8 mouse cellular contexts compared by ENCODE assay signal in the genomic region with DNA sequence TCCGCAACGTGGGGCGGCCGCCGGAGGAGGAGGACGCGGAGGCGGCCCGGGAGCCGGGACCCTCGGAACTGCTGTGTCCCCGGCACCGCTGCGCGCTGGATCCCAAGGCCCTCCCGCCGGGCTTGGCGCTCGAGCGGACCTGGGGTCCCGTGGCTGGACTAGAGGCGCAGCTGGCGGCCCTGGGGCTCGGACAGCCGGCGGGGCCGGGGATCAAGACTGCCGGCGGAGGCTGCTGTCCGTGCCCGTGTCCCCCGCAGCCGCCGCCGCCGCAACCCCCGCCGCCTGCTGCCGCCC. TPM values are rescaled to one million over a fixed set of nuclear protein-coding genes. Genes with fewer than 3 reads are reported as not detected.
DNase-seq lines count a peak whose midpoint lies in the region; ATAC-seq and TF ChIP-seq lines count a peak whose summit lies in the region.

No protein-coding gene starts in this region.

- no peak for TF ChIP-seq CTCF in heart, adult 2 months (IDR thresholded peaks at IDR 0.05)
- no peak for TF ChIP-seq CTCF in liver, embryonic 14.5 days (IDR thresholded peaks at IDR 0.05; ENCODE audit: low read depth)
- TF ChIP-seq CTCF in olfactory bulb, adult 2 months (IDR thresholded peaks at IDR 0.05; ENCODE audit: insufficient read depth, low read depth, low read length) = no peak

- no peak for TF ChIP-seq EP300 in heart, adult 2 months (IDR thresholded peaks at IDR 0.05; ENCODE audit: insufficient read depth, low read depth, low read length)
- no peak for TF ChIP-seq EP300 in liver, embryonic 14.5 days (IDR thresholded peaks at IDR 0.05; ENCODE audit: low read depth)

- intact Hi-C loops in heart, adult 2 months (cut with DNase I) = no loop called here

- no peak for DNase-seq in heart, adult 2 months
- no peak for DNase-seq in heart, adult 11 months
- DNase-seq in CD8-positive naive resting alpha-beta T cell, adult 2 months (ENCODE audit: low read depth in 2 of 2, low spot score in 2 of 2) = peak; percentile 17 to 25
- DNase-seq in embryo, embryonic 11.5 days (ENCODE audit: low read depth, low spot score) = peak; percentile 23
- DNase-seq in hindbrain, embryonic 11.5 days (ENCODE audit: low spot score) = no peak
- no peak for DNase-seq in liver, embryonic 14.5 days (ENCODE audit: low read depth in 3 of 3, low spot score in 3 of 3)
- no peak for DNase-seq in adrenal gland, adult 8-10 months

- no peaks in the 10 kb centered on the region for H3K9me3 ChIP-seq in hindbrain, embryonic 11.5 days (ENCODE audit: control insufficient read depth, low read length)
- H3K9me3 ChIP-seq in liver, embryonic 14.5 days (ENCODE audit: control insufficient read depth, low read length) = no peaks in the 10 kb centered on the region

- peak overlapping the region; percentile 85 for H3K27ac ChIP-seq in heart, adult 2 months
- peak overlapping the region; percentile 81 for H3K27ac ChIP-seq in hindbrain, embryonic 11.5 days (ENCODE audit: low read depth, low read length)
- H3K27ac ChIP-seq in liver, embryonic 14.5 days = peak overlapping the region; percentile 58
- peak overlapping the region; percentile 55 for H3K27ac ChIP-seq in olfactory bulb, adult 2 months (ENCODE audit: insufficient read depth, low read depth, low read length)

- ATAC-seq in hindbrain, embryonic 11.5 days (ENCODE audit: low FRiP score) = peak; percentile 60; the same call in 1 of the 2 replicates
- ATAC-seq in liver, embryonic 14.5 days (ENCODE audit: insufficient read depth) = peak; percentile 18; the same call in 1 of the 2 replicates

- H3K9ac ChIP-seq in heart, adult 2 months (ENCODE audit: low read depth, low read length) = peak overlapping the region; percentile 100
- H3K9ac ChIP-seq in hindbrain, embryonic 11.5 days (ENCODE audit: low read depth, low read length) = peak overlapping the region; percentile 96
- H3K9ac ChIP-seq in liver, embryonic 14.5 days (replicated peaks) = peak overlapping the region; percentile 84

- H3K36me3 ChIP-seq in heart, adult 2 months (ENCODE audit: control insufficient read depth, insufficient read depth, low read length) = peaks cover 8% of the 10 kb centered on the region
- H3K36me3 ChIP-seq in hindbrain, embryonic 11.5 days (ENCODE audit: control insufficient read depth, insufficient read depth, low read length) = no peaks in the 10 kb centered on the region
- no peaks in the 10 kb centered on the region for H3K36me3 ChIP-seq in liver, embryonic 14.5 days (replicated peaks; ENCODE audit: control insufficient read depth, insufficient read depth, low read depth)

- H3K4me1 ChIP-seq in heart, adult 2 months (ENCODE audit: control insufficient read depth, insufficient read depth, low read length) = peaks cover 8% of the 10 kb centered on the region
- H3K4me1 ChIP-seq in hindbrain, embryonic 11.5 days (replicated peaks; ENCODE audit: control insufficient read depth, insufficient read depth, low read length) = peaks cover 10% of the 10 kb centered on the region; the same call in 1 of the 2 replicates
- peaks cover 18 to 22% of the 10 kb centered on the region in 2 experiments for H3K4me1 ChIP-seq in liver, embryonic 14.5 days (replicated peaks; ENCODE audit: control insufficient read depth in 2 of 2, insufficient read depth in 2 of 2, low read length in 1 of 2)
- peaks cover 3% of the 10 kb centered on the region; the same call in 1 of the 2 replicates for H3K4me1 ChIP-seq in olfactory bulb, adult 2 months (ENCODE audit: control insufficient read depth, insufficient read depth, low read length)

- peak overlapping the region; percentile 90 for H3K4me2 ChIP-seq in hindbrain, embryonic 11.5 days (replicated peaks; ENCODE audit: low read depth, low read length)
- peak overlapping the region; percentile 80 for H3K4me2 ChIP-seq in liver, embryonic 14.5 days (ENCODE audit: low read depth)

- WGBS in heart, adult 2 months = 0% methylated on average over 38 of the region's 39 CpGs
- under 1% methylated on average over 23 of the region's 39 CpGs for WGBS in hindbrain, embryonic 11.5 days
- WGBS in liver, embryonic 14.5 days (ENCODE audit: insufficient replicate concordance) = under 1% methylated on average over 33 of the region's 39 CpGs
- 1% methylated on average over 39 of the region's 39 CpGs for WGBS in olfactory bulb, adult 2 months

- H3K27me3 ChIP-seq in heart, adult 2 months (ENCODE audit: control insufficient read depth, insufficient read depth, low read length) = no peaks in the 10 kb centered on the region
- no peaks in the 10 kb centered on the region for H3K27me3 ChIP-seq in hindbrain, embryonic 11.5 days (ENCODE audit: control insufficient read depth, insufficient read depth, low read length)
- no peaks in the 10 kb centered on the region for H3K27me3 ChIP-seq in liver, embryonic 14.5 days (ENCODE audit: control insufficient read depth, insufficient read depth, low read length)

- H3K79me2 ChIP-seq in heart, adult 2 months (replicated peaks; ENCODE audit: control insufficient read depth, insufficient read depth, low read length) = peaks cover 6% of the 10 kb centered on the region

- TF ChIP-seq POLR2A in heart, adult 2 months (IDR thresholded peaks at IDR 0.05; ENCODE audit: insufficient read depth, low read depth, low read length) = no peak
- no peak for TF ChIP-seq POLR2A in olfactory bulb, adult 2 months (IDR thresholded peaks at IDR 0.05; ENCODE audit: insufficient read depth, low read depth, low read length)

- H3K4me3 ChIP-seq in heart, adult 2 months = peak overlapping the region; percentile 95
- H3K4me3 ChIP-seq in hindbrain, embryonic 11.5 days (ENCODE audit: low read depth, low read length) = peak overlapping the region; percentile 98
- H3K4me3 ChIP-seq in liver, embryonic 14.5 days (ENCODE audit: insufficient read depth in 1 of 2, low read depth in 2 of 2, low read length in 2 of 2) = peak overlapping the region; percentile 61 to 98
- H3K4me3 ChIP-seq in olfactory bulb, adult 2 months (ENCODE audit: insufficient read depth, low read depth, low read length) = peak overlapping the region; percentile 78

RNA-seq across cellular contexts. Expression of a gene that starts 0.2 kb away (rescaled TPM):
- 10 to 100 TPM; 21.4 to 22.8 TPM for total RNA-seq in heart, adult 2 months (2021)
- 8.9 and 18.6 TPM in 2 replicates for polyA plus RNA-seq in heart, adult 2 months (2012; rRNA removed)
- polyA plus RNA-seq in hindbrain, embryonic 11.5 days (2014; fragmentation: Nextera tagmentation; extraction: Ambion mirVana) = 3.6 and 3.8 TPM in 2 replicates
- polyA plus RNA-seq in liver, embryonic 14.5 days (2012; rRNA removed) = 2.1 and 2.4 TPM in 2 replicates
- 0.38 and 0.53 TPM in 2 replicates for polyA plus RNA-seq in liver, embryonic 14.5 days (2014; fragmentation: Nextera tagmentation; extraction: Ambion mirVana)
- not detected in 2 replicates for polyA plus RNA-seq in olfactory bulb, adult 2 months (2012; ENCODE audit: insufficient read depth, insufficient read length, low replicate concordance, missing spikeins)
- 10 to 100 TPM; 22.2 to 28.3 (median 24.9) TPM for total RNA-seq in adrenal gland, adult 8-10 months (2022)

RNA-seq across cellular contexts. Expression of a gene that starts 10.7 kb away (rescaled TPM):
- under 1 TPM; 0.05 to 0.08 TPM for total RNA-seq in heart, adult 2 months (2021)
- 0.03 TPM in 1 of 2 replicates, not detected in the other for polyA plus RNA-seq in heart, adult 2 months (2012; rRNA removed)
- 0.46 TPM in 1 of 2 replicates, not detected in the other for polyA plus RNA-seq in hindbrain, embryonic 11.5 days (2014; fragmentation: Nextera tagmentation; extraction: Ambion mirVana)
- 0.01 TPM in 1 of 2 replicates, not detected in the other for polyA plus RNA-seq in liver, embryonic 14.5 days (2012; rRNA removed)
- not detected in 2 replicates for polyA plus RNA-seq in liver, embryonic 14.5 days (2014; fragmentation: Nextera tagmentation; extraction: Ambion mirVana)
- polyA plus RNA-seq in olfactory bulb, adult 2 months (2012; ENCODE audit: insufficient read depth, insufficient read length, low replicate concordance, missing spikeins) = not detected in 2 replicates
- 1 to 10 TPM in 3 of 4 experiments, under 1 TPM in 1; 0.96 to 6.4 (median 4.0) TPM for total RNA-seq in adrenal gland, adult 8-10 months (2022)

RNA-seq across cellular contexts. Expression of a gene that starts 47.1 kb away (rescaled TPM):
- 10 to 100 TPM; 48.9 to 62.5 TPM for total RNA-seq in heart, adult 2 months (2021)
- polyA plus RNA-seq in heart, adult 2 months (2012; rRNA removed) = 33.7 and 51.4 TPM in 2 replicates
- polyA plus RNA-seq in hindbrain, embryonic 11.5 days (2014; fragmentation: Nextera tagmentation; extraction: Ambion mirVana) = 51.4 and 52.9 TPM in 2 replicates
- polyA plus RNA-seq in liver, embryonic 14.5 days (2012; rRNA removed) = 7.7 and 13.1 TPM in 2 replicates
- polyA plus RNA-seq in liver, embryonic 14.5 days (2014; fragmentation: Nextera tagmentation; extraction: Ambion mirVana) = 22.8 and 26.4 TPM in 2 replicates
- polyA plus RNA-seq in olfactory bulb, adult 2 months (2012; ENCODE audit: insufficient read depth, insufficient read length, low replicate concordance, missing spikeins) = not detected in 2 replicates
- 10 to 100 TPM; 31.1 to 42.8 (median 35.9) TPM for total RNA-seq in adrenal gland, adult 8-10 months (2022)

RNA-seq across cellular contexts. Expression of a gene that starts 52.7 kb away (rescaled TPM):
- total RNA-seq in heart, adult 2 months (2021) = 10 to 100 TPM; 12.8 to 13.7 TPM
- 18.4 and 19.2 TPM in 2 replicates for polyA plus RNA-seq in heart, adult 2 months (2012; rRNA removed)
- 3.5 TPM in 2 replicates for polyA plus RNA-seq in hindbrain, embryonic 11.5 days (2014; fragmentation: Nextera tagmentation; extraction: Ambion mirVana)
- polyA plus RNA-seq in liver, embryonic 14.5 days (2012; rRNA removed) = 17.5 and 21.2 TPM in 2 replicates
- 7.3 and 7.9 TPM in 2 replicates for polyA plus RNA-seq in liver, embryonic 14.5 days (2014; fragmentation: Nextera tagmentation; extraction: Ambion mirVana)
- polyA plus RNA-seq in olfactory bulb, adult 2 months (2012; ENCODE audit: insufficient read depth, insufficient read length, low replicate concordance, missing spikeins) = not detected in 2 replicates
- total RNA-seq in adrenal gland, adult 8-10 months (2022) = 10 to 100 TPM; 23.3 to 36.4 (median 31.8) TPM

Comparison
In these comparisons a context has a peak if more than half of its experiments do, and no peak if none do; other contexts are left out.
1. DNase-seq: peak in CD8-positive naive resting alpha-beta T cell, adult 2 months (2 of 2) and embryo, embryonic 11.5 days (single experiment); none in heart, adult 2 months (0 of 2), heart, adult 11 months (single experiment), hindbrain, embryonic 11.5 days (single experiment), liver, embryonic 14.5 days (0 of 3) and adrenal gland, adult 8-10 months (single experiment).
2. Peak in every context shown above with its lines, with median percentiles within 50 percentile points of each other: H3K27ac ChIP-seq, H3K4me3 ChIP-seq and H3K9ac ChIP-seq.